Mouse (Mus musculus) kidney, adult 2 months (tissue): ENCODE results near the gene Egflam.

Source experiments
- CTCF ChIP-seq: fragments of 200-500 bp; conservative IDR thresholded peaks from 2 replicates; pipeline ENCODE4 v1.5.1; 2011; ENCODE audit warnings: low read depth, mild to moderate bottlenecking, control low read depth, low read length, moderate library complexity, mixed read lengths; ENCODE audit not compliant: insufficient read depth, insufficient read length
- POLR2A ChIP-seq: fragments of 200-500 bp; IDR thresholded peaks from one replicate; pipeline ENCODE4 v1.6.1; 2011; ENCODE audit warnings: low read depth, low read length, control low read depth

GRCm38 (mm10) chr15:7213683-7214082, 184.5 kb downstream of the Egflam start:
- TF ChIP-seq CTCF (no peak), POLR2A (no peak)
